Mouse (Mus musculus): Measurements from ENCODE around the gene Mmrn1. TPM values are rescaled to one million over a fixed set of nuclear protein-coding genes. Genes with fewer than 3 reads are reported as not detected.
A peak's percentile ranks its signal among the peaks of the same experiment; 100 is the strongest.

Mmrn1 gene
- polyA plus RNA-seq, 1 experiment: not detected

- no peak overlapping the region for H3K4me3 ChIP-seq (ENCODE audit: low read depth, low read length)
- no peak for TF ChIP-seq EP300 (IDR thresholded peaks at IDR 0.05; ENCODE audit: insufficient read depth, low read depth, low read length)
- no peak for TF ChIP-seq POLR2A (IDR thresholded peaks at IDR 0.05; ENCODE audit: insufficient read depth, low read length)
- no peak for TF ChIP-seq CTCF (IDR thresholded peaks at IDR 0.05; ENCODE audit: low read depth, low read length)
These were observed 10.8 kb downstream of the Mmrn1 start for GRCm38 (mm10) chr6:60935448-60936130.

GRCm38 (mm10) chr6:60944178-60944577 lies 19.4 kb downstream of the Mmrn1 start:
- Histone ChIP-seq H3K27ac (ENCODE audit: insufficient read depth, low read length) (no peak overlapping the region), H3K9ac (ENCODE audit: low read depth, poor library complexity, severe bottlenecking) (no peak overlapping the region), H3K27me3 (ENCODE audit: control insufficient read depth, insufficient read depth, low read length, poor library complexity, severe bottlenecking) (no peaks in the 10 kb centered on the region), H3K9me3 (replicated peaks; ENCODE audit: control insufficient read depth, insufficient read depth, low read length, poor library complexity, severe bottlenecking) (no peaks in the 10 kb centered on the region), H3K4me3 (ENCODE audit: low read depth, low read length) (no peak overlapping the region), H3K4me1 (ENCODE audit: control insufficient read depth, insufficient read depth, low read length) (no peaks in the 10 kb centered on the region), H3K36me3 (ENCODE audit: control insufficient read depth, insufficient read depth, low read length, poor library complexity, severe bottlenecking) (no peaks in the 10 kb centered on the region)
- TF ChIP-seq CTCF (IDR thresholded peaks at IDR 0.05; ENCODE audit: low read depth, low read length) (no peak), EP300 (IDR thresholded peaks at IDR 0.05; ENCODE audit: insufficient read depth, low read depth, low read length) (no peak), POLR2A (IDR thresholded peaks at IDR 0.05; ENCODE audit: insufficient read depth, low read length) (no peak)

More at GRCm38 (mm10) chr6:60935448-60936130, 10.8 kb downstream of the Mmrn1 start:
- H3K9me3 ChIP-seq (replicated peaks; ENCODE audit: control insufficient read depth, insufficient read depth, low read length, poor library complexity, severe bottlenecking): no peaks in the 10 kb centered on the region
- H3K27me3 ChIP-seq (ENCODE audit: control insufficient read depth, insufficient read depth, low read length, poor library complexity, severe bottlenecking): no peaks in the 10 kb centered on the region
- no peaks in the 10 kb centered on the region for H3K4me1 ChIP-seq (ENCODE audit: control insufficient read depth, insufficient read depth, low read length)
- H3K9ac ChIP-seq (ENCODE audit: low read depth, poor library complexity, severe bottlenecking): no peak overlapping the region
- no peak overlapping the region for H3K27ac ChIP-seq (ENCODE audit: insufficient read depth, low read length)
- H3K36me3 ChIP-seq (ENCODE audit: control insufficient read depth, insufficient read depth, low read length, poor library complexity, severe bottlenecking): no peaks in the 10 kb centered on the region

- Histone ChIP-seq H3K36me3 (ENCODE audit: control insufficient read depth, insufficient read depth, low read length, poor library complexity, severe bottlenecking) (no peaks in the 10 kb centered on the region), H3K4me3 (ENCODE audit: low read depth, low read length) (no peak overlapping the region), H3K27me3 (ENCODE audit: control insufficient read depth, insufficient read depth, low read length, poor library complexity, severe bottlenecking) (no peaks in the 10 kb centered on the region), H3K9ac (ENCODE audit: low read depth, poor library complexity, severe bottlenecking) (no peak overlapping the region), H3K27ac (ENCODE audit: insufficient read depth, low read length) (no peak overlapping the region), H3K4me1 (ENCODE audit: control insufficient read depth, insufficient read depth, low read length) (no peaks in the 10 kb centered on the region), H3K9me3 (replicated peaks; ENCODE audit: control insufficient read depth, insufficient read depth, low read length, poor library complexity, severe bottlenecking) (no peaks in the 10 kb centered on the region)
- TF ChIP-seq EP300 (IDR thresholded peaks at IDR 0.05; ENCODE audit: insufficient read depth, low read depth, low read length) (no peak), POLR2A (IDR thresholded peaks at IDR 0.05; ENCODE audit: insufficient read depth, low read length) (no peak), CTCF (IDR thresholded peaks at IDR 0.05; ENCODE audit: low read depth, low read length) (no peak)
These were observed 19.8 kb downstream of the Mmrn1 start for GRCm38 (mm10) chr6:60944621-60945020.

- H3K27me3 ChIP-seq (ENCODE audit: control insufficient read depth, insufficient read depth, low read length, poor library complexity, severe bottlenecking): no peaks in the 10 kb centered on the region
- no peaks in the 10 kb centered on the region for H3K4me1 ChIP-seq (ENCODE audit: control insufficient read depth, insufficient read depth, low read length)
- no peak overlapping the region for H3K9ac ChIP-seq (ENCODE audit: low read depth, poor library complexity, severe bottlenecking)
- H3K4me3 ChIP-seq (ENCODE audit: low read depth, low read length): no peak overlapping the region
- no peak overlapping the region for H3K27ac ChIP-seq (ENCODE audit: insufficient read depth, low read length)
- no peak for TF ChIP-seq POLR2A (IDR thresholded peaks at IDR 0.05; ENCODE audit: insufficient read depth, low read length)
- TF ChIP-seq CTCF (IDR thresholded peaks at IDR 0.05; ENCODE audit: low read depth, low read length): peak; percentile 86
- no peaks in the 10 kb centered on the region for H3K9me3 ChIP-seq (replicated peaks; ENCODE audit: control insufficient read depth, insufficient read depth, low read length, poor library complexity, severe bottlenecking)
- no peaks in the 10 kb centered on the region for H3K36me3 ChIP-seq (ENCODE audit: control insufficient read depth, insufficient read depth, low read length, poor library complexity, severe bottlenecking)
These were observed 25.6 kb downstream of the Mmrn1 start for GRCm38 (mm10) chr6:60950415-60950814.

GRCm38 (mm10) chr6:60961285-60961684 lies 36.5 kb downstream of the Mmrn1 start:
- H3K9ac ChIP-seq (ENCODE audit: low read depth, poor library complexity, severe bottlenecking): no peak overlapping the region
- H3K36me3 ChIP-seq (ENCODE audit: control insufficient read depth, insufficient read depth, low read length, poor library complexity, severe bottlenecking): no peaks in the 10 kb centered on the region
- no peaks in the 10 kb centered on the region for H3K4me1 ChIP-seq (ENCODE audit: control insufficient read depth, insufficient read depth, low read length)
- no peaks in the 10 kb centered on the region for H3K27me3 ChIP-seq (ENCODE audit: control insufficient read depth, insufficient read depth, low read length, poor library complexity, severe bottlenecking)
- H3K4me3 ChIP-seq (ENCODE audit: low read depth, low read length): no peak overlapping the region
- H3K9me3 ChIP-seq (replicated peaks; ENCODE audit: control insufficient read depth, insufficient read depth, low read length, poor library complexity, severe bottlenecking): no peaks in the 10 kb centered on the region
- no peak for TF ChIP-seq EP300 (IDR thresholded peaks at IDR 0.05; ENCODE audit: insufficient read depth, low read depth, low read length)
- no peak overlapping the region for H3K27ac ChIP-seq (ENCODE audit: insufficient read depth, low read length)

- H3K4me1 ChIP-seq (ENCODE audit: control insufficient read depth, insufficient read depth, low read length): no peaks in the 10 kb centered on the region
- no peaks in the 10 kb centered on the region for H3K9me3 ChIP-seq (replicated peaks; ENCODE audit: control insufficient read depth, insufficient read depth, low read length, poor library complexity, severe bottlenecking)
- H3K9ac ChIP-seq (ENCODE audit: low read depth, poor library complexity, severe bottlenecking): no peak overlapping the region
These were observed 37.1 kb downstream of the Mmrn1 start for GRCm38 (mm10) chr6:60961838-60962237.

More at GRCm38 (mm10) chr6:60961838-60962237, 37.1 kb downstream of the Mmrn1 start:
- Histone ChIP-seq H3K27ac (ENCODE audit: insufficient read depth, low read length) (no peak overlapping the region), H3K4me3 (ENCODE audit: low read depth, low read length) (no peak overlapping the region), H3K27me3 (ENCODE audit: control insufficient read depth, insufficient read depth, low read length, poor library complexity, severe bottlenecking) (no peaks in the 10 kb centered on the region), H3K36me3 (ENCODE audit: control insufficient read depth, insufficient read depth, low read length, poor library complexity, severe bottlenecking) (no peaks in the 10 kb centered on the region)
- TF ChIP-seq CTCF (IDR thresholded peaks at IDR 0.05; ENCODE audit: low read depth, low read length) (no peak), EP300 (IDR thresholded peaks at IDR 0.05; ENCODE audit: insufficient read depth, low read depth, low read length) (no peak), POLR2A (IDR thresholded peaks at IDR 0.05; ENCODE audit: insufficient read depth, low read length) (no peak)
